Mouse (Mus musculus) intestine, embryonic 15.5 days (tissue): Measurements from ENCODE around the gene Nemp1. TPM values are rescaled to one million over a fixed set of nuclear protein-coding genes. Genes with fewer than 3 reads are reported as not detected.

Experiments
- polyA plus RNA-seq: library from polyadenylated mRNA; unstranded; fragments of >200 nt; fragmentation: Nextera tagmentation; extraction: Ambion mirVana; gene quantifications from 2 replicates; pipeline ENCODE4 v1.2.1, GENCODE M21; 2015

Gene Nemp1
- polyA plus RNA-seq, 1 experiment from 2014 or later, result 6.9 TPM

Other genes starting within 250 kb of the Nemp1 start
- 0.41 and 0.74 TPM in 2 replicates for gene Stac3, start 165.2 kb upstream of the Nemp1 start, polyA plus RNA-seq
- gene Ndufa4l2, start 151.9 kb upstream of the Nemp1 start, polyA plus RNA-seq, result 52.7 and 53.8 TPM in 2 replicates
- gene Shmt2, start 144.5 kb upstream of the Nemp1 start, polyA plus RNA-seq, result 147 and 149 TPM in 2 replicates
- 4.9 and 5.7 TPM in 2 replicates for gene Nxph4, start 132.3 kb upstream of the Nemp1 start, polyA plus RNA-seq
- gene Lrp1, start 45.8 kb upstream of the Nemp1 start, polyA plus RNA-seq, result 67.2 and 77.1 TPM in 2 replicates
- 37.7 and 39.9 TPM in 2 replicates for gene Stat6, start 23.9 kb upstream of the Nemp1 start, polyA plus RNA-seq
- gene Nab2, start 1.7 kb downstream of the Nemp1 start, polyA plus RNA-seq, result 8.3 and 8.7 TPM in 2 replicates
- gene Myo1a, start 38.3 kb downstream of the Nemp1 start, polyA plus RNA-seq, result 33.8 and 36.7 TPM in 2 replicates
- 2.3 and 4.1 TPM in 2 replicates for gene Tac2, start 57.6 kb downstream of the Nemp1 start, polyA plus RNA-seq
- 2.6 and 2.7 TPM in 2 replicates for gene Zbtb39, start 72.6 kb downstream of the Nemp1 start, polyA plus RNA-seq
- 1.8 and 2.0 TPM in 2 replicates for gene Gpr182, start 84.8 kb downstream of the Nemp1 start, polyA plus RNA-seq
- gene Rdh1, start 92.8 kb downstream of the Nemp1 start, polyA plus RNA-seq, result 0.04 TPM in 1 of 2 replicates, not detected in the other
- gene Rdh16f1, start 92.9 kb downstream of the Nemp1 start, polyA plus RNA-seq, result 0.19 TPM in 1 of 2 replicates, not detected in the other
- gene Rdh9, start 109.5 kb downstream of the Nemp1 start, polyA plus RNA-seq, result 0.13 TPM in 1 of 2 replicates, not detected in the other
- not detected in 2 replicates for gene Rdh16, start 134.3 kb downstream of the Nemp1 start, polyA plus RNA-seq
- gene Rdh19, start 183.0 kb downstream of the Nemp1 start, polyA plus RNA-seq, result not detected in 2 replicates
- 0.19 and 0.34 TPM in 2 replicates for gene Rdh16f2, start 199.6 kb downstream of the Nemp1 start, polyA plus RNA-seq
- gene Rdh7, start 221.9 kb downstream of the Nemp1 start, polyA plus RNA-seq, result 0.35 and 0.63 TPM in 2 replicates
- 0.16 and 0.26 TPM in 2 replicates for gene Sdr9c7, start 231.6 kb downstream of the Nemp1 start, polyA plus RNA-seq